Mouse (Mus musculus) cerebral cortex, adult 2 months (tissue): ENCODE measurements around the gene Dgcr2.

Experiments used
- WGBS: fragments of 180-500 bp; shearing (Covaris S2); methylation state at CpG from one replicate; pipeline ENCODE4 v1.1.7; 2018; 5-methylcytosine and 5-hydroxymethylcytosine counted together

The Dgcr2 gene

DNA sequence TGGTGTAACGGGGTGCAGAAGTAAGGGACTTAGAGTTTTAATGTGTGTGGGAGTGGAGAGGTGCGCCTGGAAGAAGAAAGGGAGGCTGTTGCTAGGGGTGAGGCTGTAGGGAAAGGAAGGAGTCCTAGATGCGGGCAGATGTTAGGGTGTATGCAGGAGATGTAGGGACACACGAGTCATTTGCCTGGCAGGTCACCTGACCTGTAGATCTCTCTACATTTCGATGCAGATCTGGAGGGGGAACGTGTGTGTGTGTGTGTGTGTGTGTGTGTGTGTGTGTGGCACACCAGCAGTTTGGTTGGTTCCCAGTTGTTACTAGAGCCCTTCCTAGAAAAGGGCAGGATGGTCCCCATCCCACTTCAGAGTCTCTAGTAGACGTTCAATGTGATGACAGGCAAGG is 93.4 kb downstream of the Dgcr2 start:
- 28% methylated on average over 7 of the region's 7 CpGs for WGBS

- WGBS, result 6% methylated on average over 33 of the region's 33 CpGs
These were observed 93.9 kb downstream of the Dgcr2 start for GRCm38 (mm10) chr16:17804449-17804912.

GRCm38 (mm10) chr16:17803675-17804448 is 94.5 kb downstream of the Dgcr2 start:
- 34% methylated on average over 33 of the region's 33 CpGs for WGBS

DNA sequence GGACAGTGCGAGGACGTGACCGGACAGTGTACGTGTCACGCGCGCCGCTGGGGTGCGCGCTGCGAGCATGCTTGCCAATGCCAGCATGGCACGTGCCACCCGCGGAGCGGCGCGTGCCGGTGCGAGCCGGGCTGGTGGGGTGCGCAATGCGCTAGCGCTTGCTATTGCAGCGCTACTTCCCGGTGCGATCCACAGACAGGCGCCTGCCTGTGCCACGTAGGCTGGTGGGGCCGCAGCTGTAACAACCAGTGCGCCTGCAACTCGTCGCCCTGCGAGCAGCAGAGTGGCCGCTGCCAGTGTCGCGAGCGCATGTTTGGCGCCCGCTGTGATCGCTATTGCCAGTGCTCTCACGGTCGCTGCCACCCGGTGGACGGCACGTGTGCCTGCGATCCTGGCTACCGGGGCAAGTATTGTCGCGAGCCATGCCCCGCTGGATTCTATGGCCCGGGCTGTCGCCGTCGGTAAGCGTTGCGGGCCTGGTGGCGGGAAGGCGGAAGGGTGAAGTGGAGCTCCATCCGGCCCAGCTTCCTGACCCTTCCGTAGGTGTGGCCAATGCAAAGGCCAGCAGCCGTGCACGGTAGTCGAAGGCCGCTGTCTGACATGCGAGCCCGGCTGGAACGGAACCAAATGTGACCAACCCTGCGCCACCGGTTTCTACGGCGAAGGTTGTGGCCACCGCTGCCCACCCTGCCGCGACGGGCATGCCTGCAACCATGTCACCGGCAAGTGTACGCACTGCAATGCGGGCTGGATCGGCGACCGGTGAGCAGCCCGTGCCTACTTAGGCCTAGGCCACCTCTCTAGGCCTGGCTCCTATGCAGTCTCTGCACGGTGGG is 95.3 kb downstream of the Dgcr2 start:
- WGBS, result 5% methylated on average over 83 of the region's 83 CpGs

DNA sequence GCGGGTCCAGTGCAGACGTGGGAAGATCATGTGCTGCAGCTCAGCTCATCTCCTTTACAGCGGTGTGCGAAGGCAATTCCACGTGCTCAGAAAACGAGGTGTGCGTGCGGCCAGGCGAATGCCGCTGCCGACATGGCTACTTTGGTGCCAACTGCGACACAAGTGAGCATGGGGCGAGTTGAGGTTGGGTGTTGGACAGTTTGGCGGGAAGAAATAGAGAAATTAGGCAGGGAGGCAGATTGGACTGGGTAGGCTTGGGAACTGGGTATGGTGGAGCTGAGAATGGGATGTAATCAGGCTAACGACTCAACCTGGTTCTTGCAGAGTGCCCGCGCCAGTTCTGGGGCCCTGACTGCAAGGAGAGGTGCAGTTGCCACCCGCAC is 95.9 kb downstream of the Dgcr2 start:
- WGBS, result 10% methylated on average over 18 of the region's 18 CpGs

- WGBS, result 30% methylated on average over 7 of the region's 7 CpGs
These were observed 96.4 kb downstream of the Dgcr2 start for GRCm38 (mm10) chr16:17801777-17802455.

- WGBS, result 20% methylated on average over 39 of the region's 45 CpGs
These were observed 99.8 kb downstream of the Dgcr2 start for GRCm38 (mm10) chr16:17798321-17799180.

DNA sequence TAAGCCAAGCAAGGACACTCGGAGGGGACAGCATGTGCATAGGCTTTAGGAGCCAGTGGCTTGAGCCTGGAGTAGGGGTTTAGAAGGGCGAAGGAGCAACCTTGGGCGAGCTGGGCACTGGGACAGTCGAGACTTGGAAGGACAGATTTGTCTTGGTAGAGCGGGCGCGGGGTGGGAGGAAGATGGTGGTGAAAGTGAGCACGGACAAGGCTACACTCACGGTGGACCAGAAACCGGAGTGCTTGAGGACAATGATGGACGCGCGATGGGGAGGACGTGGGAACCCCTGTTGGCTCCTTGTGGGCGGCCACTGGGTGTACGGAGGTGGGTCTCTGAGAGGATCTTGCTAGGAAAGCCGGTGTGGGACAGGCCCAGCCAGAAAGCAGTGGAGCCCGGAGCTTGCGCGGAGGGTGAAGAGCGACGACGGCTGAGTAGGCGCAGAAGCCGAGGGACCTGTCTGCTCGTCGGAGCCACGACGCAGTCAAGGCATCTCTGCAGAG is 100.5 kb downstream of the Dgcr2 start:
- WGBS, result 16% methylated on average over 29 of the region's 29 CpGs

DNA sequence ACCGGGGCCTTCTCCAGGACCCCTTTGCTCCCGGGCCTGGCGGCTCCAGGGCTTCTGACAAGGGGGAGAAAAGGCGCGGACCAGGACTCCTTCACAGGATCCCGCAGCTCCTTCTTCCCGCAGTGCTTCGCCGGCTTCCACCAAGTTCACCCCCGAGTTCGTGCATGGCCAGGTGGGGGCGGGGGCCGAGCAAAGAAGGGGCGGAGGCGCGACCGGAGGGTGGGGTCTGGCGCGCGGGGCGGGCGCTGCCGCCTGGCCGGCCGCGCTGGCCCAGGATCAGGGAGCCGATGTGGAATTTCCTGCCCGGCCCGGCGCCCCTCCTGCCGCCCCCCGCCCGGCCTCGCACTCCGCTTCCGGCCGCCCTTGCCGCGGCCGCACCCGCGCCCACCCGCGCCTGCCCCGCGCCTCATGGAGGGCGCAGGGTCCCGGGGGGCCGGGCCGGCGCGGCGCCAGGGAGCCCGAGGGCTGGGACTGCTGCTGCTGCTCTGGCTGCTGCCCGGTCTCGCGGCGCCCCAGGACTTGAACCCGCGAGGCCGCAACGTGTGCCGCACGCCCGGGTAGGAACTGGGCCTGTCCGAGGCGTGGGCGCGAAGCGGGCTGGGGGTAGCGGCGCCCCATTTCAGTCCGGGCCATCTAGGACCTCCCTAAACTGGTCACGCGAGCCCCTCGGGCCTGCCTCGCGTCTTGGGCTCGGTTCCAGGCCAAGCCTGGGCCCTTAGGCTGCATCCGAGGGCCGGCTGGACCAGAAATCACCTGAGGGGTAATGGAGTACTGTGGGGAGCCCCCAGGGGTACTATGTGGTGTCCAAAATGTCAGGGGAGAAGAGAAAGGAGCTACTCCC is 101.2 kb downstream of the Dgcr2 start, which contains the start of gene Scarf2:
Gene Scarf2 (plus strand): TSS at position 312 of the 841 bp plus-strand sequence.
- WGBS, result 4% methylated on average over 81 of the region's 81 CpGs

GRCm38 (mm10) chr16:17795643-17796042 is 102.7 kb downstream of the Dgcr2 start:
- 86% methylated on average over 5 of the region's 5 CpGs for WGBS

DNA sequence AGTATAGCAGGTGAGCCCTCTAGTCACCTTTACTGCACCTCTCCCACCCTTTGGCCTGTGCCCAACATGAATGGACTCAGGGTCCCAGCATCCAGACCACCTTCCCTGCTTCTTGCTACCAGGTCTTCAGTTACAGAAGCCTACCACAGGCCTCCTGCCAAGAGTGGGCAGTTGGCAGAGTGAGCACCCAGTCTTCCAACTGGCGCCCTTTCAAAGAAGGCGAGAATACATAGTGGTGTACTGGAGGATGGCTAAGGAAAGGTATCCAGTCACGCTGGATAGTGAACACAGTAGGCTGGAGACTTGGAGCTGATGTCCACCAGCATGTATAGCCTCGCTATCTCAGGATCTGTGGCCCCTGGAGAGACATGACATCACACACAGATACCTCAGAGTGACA is 104.3 kb downstream of the Dgcr2 start:
- 53% methylated on average over 4 of the region's 4 CpGs for WGBS

DNA sequence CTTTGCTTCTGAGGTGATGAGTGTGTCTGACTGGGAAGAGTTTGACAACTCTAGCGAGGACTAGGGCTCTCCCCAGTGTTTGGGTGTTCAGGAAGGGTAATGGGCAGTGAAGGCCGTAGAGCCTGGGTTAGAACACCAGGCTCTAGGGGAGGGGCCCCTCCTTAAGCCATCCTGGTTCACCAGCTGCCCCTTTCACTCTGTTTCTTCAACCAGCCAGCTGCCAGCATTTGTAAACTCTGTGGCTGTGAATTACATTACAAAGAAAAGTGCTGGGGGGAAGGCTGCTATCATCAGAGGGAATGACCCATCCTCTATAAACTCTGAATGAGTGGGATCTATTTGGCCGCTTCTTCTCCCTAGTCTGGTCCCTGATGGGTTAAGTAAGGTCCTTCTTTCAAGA is 105.6 kb downstream of the Dgcr2 start:
- 86% methylated on average over 3 of the region's 3 CpGs for WGBS
